Mouse (Mus musculus): ENCODE data around the gene Hoxa1.

Hoxa1 gene

DNA sequence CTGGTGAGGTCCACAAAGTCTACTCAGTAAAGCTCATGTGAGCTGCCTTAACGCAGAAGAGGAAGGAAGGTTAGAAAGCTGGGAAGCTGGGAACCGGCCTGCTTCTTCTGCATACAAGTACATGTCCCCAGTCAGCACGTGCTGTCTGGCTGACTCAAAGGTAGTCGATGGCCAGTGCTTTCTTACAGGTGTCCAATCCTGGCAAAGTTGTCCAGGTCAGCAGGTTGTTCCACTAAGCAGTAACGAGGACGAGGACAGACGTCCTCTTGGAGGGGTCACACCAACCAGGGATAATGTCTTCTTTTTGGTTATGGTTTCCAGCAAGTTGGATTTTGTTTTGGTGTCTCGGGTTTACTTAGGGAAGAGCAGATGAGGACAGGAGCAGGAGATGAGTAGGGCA is 31.8 kb upstream of the Hoxa1 start:
- no peak for DNase-seq (ENCODE audit: low read depth, low spot score)

DNA sequence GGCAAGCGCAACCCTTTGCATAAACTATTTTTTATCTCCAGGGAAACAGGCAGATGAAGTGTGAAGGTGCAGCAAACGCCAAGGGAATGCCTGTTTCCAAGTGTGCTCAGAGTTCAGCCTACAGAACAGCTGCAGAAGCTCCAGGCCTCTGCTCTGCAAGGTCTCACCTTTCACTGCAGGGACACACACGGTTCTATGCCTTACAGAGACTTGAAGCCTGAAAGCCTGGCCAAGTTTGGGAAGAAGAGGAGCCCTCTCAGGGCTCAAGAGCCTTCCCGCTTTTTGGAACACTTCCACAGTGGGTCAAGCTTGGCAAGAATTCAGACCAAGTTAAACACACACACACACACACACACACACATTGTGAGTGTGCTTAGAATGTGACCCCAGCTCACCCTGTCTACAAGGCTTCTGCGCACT is 31.1 kb upstream of the Hoxa1 start:
- DNase-seq (ENCODE audit: low read depth, low spot score), result no peak

- DNase-seq (ENCODE audit: low read depth, low spot score), result no peak
These were observed 28.4 kb upstream of the Hoxa1 start for GRCm38 (mm10) chr6:52186500-52186899.

GRCm38 (mm10) chr6:52185834-52186233 is 27.7 kb upstream of the Hoxa1 start:
- no peak for DNase-seq (ENCODE audit: low read depth, low spot score)

DNA sequence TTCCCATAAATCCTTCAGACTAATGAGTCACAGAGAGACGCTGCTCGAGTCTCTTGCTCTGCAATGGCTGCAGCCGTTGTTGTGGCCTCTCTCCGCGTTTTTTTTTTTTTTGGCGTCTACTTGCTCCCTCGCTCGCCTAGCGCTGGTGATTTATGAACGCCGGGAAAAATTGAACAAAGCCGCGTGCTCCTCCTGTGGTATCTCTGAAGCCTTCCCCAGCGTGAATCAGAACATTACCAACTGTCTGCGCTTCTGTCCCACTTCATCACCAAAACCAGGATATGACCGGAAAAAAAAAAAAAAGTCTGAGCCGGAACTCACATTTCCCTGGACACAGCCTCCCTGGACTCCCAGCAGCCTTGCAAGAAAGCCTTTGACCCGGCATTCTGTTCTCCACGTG is 27.1 kb upstream of the Hoxa1 start:
- DNase-seq (ENCODE audit: low read depth, low spot score), result no peak

DNA sequence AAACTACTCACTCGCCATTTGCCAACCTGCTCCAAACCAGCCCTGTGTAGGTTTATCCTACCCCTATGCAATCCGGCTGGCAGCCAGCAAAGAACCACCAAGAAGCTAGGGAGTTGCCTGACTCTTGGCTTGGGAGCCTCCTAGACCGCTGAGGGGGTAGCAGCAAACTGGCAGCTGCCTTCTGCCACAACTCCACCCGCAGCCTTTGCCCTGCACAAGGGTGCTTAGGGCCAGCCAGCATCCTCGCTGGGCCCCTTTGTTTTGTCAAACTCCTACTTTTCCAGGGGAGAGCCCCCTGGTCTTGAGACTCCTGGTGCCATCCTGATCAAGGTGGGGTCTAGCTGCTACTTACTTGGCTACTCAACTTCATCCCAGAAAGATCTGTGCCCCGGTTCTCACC is 26.6 kb upstream of the Hoxa1 start:
- no peak for DNase-seq (ENCODE audit: low read depth, low spot score)

DNA sequence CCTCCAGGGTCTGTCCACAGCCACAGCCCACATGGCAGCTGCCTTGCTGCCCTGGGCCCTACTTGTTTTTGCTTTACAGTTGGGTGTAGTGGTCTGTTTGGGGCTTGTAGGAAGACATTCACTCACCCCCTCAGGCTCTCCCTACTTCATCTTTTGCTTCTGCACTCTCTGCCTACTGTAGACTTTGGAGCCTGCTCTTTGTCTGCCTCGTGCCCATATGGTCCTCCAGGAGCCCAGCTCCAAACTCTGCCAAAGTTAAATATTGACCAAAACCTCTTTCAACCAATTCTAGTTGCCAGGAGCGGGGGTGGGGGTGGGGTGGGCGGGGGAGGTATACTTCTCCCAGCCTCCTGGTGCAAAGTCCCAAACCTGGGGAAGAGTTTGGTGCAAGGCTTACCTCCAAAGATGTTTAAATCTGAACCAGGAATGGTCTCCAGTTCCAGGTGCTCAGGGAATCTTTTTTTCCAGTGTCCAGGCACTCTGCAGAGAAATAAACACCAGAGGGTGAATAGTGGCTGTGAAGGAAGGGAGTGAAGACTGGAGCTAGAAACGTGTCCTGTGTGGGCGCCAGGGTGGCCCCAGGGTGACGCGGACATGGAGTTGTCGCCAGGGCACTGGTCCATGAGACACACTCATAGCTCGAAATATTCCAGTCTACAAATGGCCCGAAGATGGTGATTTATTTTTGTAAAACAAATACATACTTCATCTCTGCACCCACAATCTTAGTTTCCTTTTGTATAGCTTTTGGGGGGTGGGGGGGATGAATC is 25.4 kb upstream of the Hoxa1 start:
- DNase-seq (ENCODE audit: low read depth, low spot score), result no peak

GRCm38 (mm10) chr6:52182793-52183192 is 24.7 kb upstream of the Hoxa1 start:
- DNase-seq (ENCODE audit: low read depth, low spot score), result no peak

GRCm38 (mm10) chr6:52182030-52182429 is 23.9 kb upstream of the Hoxa1 start:
- DNase-seq (ENCODE audit: low read depth, low spot score), result no peak

DNA sequence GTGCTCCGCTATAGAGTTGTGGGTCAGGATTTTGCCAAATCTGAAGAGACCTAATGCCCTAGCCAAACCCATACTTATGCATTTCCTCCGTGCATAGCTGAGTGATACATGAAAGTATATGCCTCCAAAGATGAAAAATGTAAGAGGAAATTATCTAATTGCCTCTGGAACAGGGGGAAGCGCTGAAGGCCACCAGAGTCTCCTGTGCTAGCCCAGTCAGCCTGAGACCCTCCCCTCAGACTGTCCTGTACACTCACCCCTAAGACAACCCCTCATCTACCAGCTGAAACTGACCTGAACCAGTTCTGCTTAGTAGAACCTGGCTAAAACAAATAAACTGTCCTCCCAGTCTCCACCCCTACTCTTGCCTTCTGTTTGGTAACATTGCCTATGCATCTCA is 22.6 kb upstream of the Hoxa1 start:
- no peak for DNase-seq (ENCODE audit: low read depth, low spot score)

- DNase-seq (ENCODE audit: low read depth, low spot score), result no peak
These were observed 22.1 kb upstream of the Hoxa1 start for GRCm38 (mm10) chr6:52180213-52180710.

GRCm38 (mm10) chr6:52179690-52180089 is 21.6 kb upstream of the Hoxa1 start:
- DNase-seq (ENCODE audit: low read depth, low spot score), result no peak

- no peak for DNase-seq (ENCODE audit: low read depth, low spot score)
These were observed 21.0 kb upstream of the Hoxa1 start for GRCm38 (mm10) chr6:52178918-52179665.

DNA sequence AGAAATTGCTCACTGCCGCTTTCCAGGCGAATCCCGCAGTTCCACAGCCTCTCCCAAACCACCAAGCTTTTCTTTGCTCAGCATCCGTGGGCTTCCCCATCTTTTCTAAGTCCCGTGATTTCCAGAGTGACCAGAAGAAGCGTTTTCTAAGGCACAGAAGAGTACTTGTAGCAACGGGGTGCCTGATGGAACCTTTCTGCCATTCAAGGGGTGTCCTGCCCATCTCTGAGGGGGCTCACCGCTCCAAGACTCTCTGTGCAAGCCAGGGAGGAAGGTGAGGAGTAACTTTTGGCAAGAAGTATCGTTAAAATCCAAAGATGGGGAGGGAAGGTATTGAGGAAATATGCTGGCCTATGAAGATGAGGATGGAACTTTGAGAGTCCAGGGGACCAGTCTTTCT is 19.7 kb upstream of the Hoxa1 start:
- no peak for DNase-seq (ENCODE audit: low read depth, low spot score)

- DNase-seq (ENCODE audit: low read depth, low spot score), result no peak
These were observed 19.1 kb upstream of the Hoxa1 start, which contains the start of gene 5730596B20Rik for GRCm38 (mm10) chr6:52177061-52177735. Gene 5730596B20Rik, plus strand, starts transcription at chr6:52177498.

GRCm38 (mm10) chr6:52176391-52176790 is 18.3 kb upstream of the Hoxa1 start:
- DNase-seq (ENCODE audit: low read depth, low spot score), result no peak

GRCm38 (mm10) chr6:52175864-52176263 is 17.7 kb upstream of the Hoxa1 start:
- DNase-seq (ENCODE audit: low read depth, low spot score), result no peak

DNA sequence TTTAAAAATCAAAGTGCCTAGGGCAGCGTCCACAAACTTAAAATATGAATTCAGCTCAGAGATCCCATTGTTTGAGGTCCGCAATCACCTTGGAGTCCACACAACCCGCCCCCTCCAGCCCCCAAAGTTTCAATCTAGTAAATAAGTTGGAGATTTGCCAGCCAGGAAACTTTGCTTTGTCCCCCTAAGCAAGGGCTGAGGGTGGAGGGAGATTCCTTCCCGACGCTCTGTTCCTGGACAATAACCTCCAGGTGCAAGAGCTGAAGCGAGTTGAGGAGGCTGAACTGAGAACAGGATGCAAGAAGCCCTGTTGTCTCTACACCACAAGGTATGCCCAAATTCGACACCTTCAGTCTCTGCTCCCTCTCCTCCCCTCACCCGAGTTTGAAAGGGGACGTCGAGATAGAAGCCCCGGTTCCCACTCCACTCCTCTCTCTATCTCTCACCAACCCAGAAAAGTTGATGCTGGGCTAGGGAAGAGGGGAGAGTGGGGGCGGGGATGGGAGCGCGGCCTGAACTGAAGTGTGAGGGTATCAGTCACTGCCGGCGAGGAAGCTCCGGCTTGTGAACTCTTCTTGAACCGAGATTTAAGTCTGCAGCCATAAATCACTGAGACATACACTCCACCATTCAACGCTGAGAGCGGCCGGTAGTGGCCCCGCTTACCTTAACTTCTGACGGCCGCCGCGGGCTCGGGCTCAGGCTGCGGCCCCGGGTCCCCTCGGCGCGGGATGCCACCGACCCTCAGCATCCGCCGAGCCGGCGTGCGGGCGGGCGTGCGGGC is 17.0 kb upstream of the Hoxa1 start:
- DNase-seq (ENCODE audit: low read depth, low spot score), result no peak

GRCm38 (mm10) chr6:52173648-52174047 is 15.5 kb upstream of the Hoxa1 start:
- no peak for DNase-seq (ENCODE audit: low read depth, low spot score)

DNA sequence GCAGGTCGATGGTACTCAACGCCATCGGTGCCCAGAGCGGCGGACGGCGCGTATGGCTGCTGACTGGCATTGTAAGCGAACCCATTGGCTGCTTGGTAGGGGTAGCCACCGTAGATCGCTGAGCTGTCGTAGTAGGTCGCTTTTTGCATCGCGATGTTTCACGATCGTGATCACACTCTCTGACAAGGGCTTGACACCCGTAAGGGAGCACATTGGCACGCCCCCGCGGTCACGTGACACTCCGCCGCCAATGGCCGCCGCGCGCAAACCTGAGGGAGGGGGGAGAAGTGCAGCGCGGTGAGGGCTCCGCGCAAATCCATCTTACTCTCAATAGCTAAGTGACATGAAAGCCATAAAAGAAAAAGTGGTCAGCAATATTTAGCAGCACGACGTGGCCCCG is 14.4 kb upstream of the Hoxa1 start:
- DNase-seq (ENCODE audit: low read depth, low spot score), result peak; percentile 80

- DNase-seq (ENCODE audit: low read depth, low spot score), result no peak
These were observed 13.8 kb upstream of the Hoxa1 start for GRCm38 (mm10) chr6:52171938-52172337.

GRCm38 (mm10) chr6:52171331-52171730 is 13.2 kb upstream of the Hoxa1 start:
- DNase-seq (ENCODE audit: low read depth, low spot score), result no peak

All from WW6 (cell line).